Mouse (Mus musculus) T-helper 1 cell (primary cell): ENCODE measurements at regions not wholly inside any gene's neighbourhood (a gene's known extent, or its start where the extent isn't known, plus 50 kb on each side); places are given as distances from the start of the nearest gene placed in this dataset.

Experiments
- in situ Hi-C: fragments of 300-600 bp; cut with MboI, MseI; formaldehyde crosslinking; loops from one replicate; pipeline ENCODE4 v1.15.1; 2025; ENCODE audit warnings: high pct_unique_total_duplicates

DNA sequence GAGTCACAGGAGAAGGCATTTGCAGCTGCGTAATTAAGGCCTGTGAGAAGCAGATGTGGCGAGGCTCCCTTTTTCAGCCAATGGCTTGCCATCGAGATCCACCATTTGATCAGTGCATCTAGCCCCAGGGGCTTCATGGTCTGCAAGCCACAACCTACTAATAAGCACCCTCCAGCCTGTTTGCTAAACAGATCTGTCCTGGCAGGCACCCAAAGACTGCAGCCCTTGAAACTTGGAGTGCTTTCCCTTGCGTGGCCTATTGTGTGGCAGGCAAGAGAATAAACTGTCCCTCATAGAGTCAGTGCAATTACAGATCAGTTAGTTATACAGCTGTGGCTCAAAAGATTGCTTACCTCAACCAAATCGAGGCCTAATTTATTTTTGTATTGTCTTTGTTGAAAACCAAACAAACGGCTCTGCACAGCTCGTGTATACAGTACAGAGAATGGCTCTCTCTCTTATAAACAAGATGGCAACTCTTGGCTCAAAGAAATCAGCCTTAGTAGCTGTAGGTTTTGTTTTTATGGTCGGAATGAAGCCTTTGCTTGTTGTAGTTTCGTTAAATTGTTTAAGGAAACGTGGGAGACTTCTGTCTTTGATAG is 195.9 kb upstream of the Satb2 start:
- in situ Hi-C loops = no loop called here

DNA sequence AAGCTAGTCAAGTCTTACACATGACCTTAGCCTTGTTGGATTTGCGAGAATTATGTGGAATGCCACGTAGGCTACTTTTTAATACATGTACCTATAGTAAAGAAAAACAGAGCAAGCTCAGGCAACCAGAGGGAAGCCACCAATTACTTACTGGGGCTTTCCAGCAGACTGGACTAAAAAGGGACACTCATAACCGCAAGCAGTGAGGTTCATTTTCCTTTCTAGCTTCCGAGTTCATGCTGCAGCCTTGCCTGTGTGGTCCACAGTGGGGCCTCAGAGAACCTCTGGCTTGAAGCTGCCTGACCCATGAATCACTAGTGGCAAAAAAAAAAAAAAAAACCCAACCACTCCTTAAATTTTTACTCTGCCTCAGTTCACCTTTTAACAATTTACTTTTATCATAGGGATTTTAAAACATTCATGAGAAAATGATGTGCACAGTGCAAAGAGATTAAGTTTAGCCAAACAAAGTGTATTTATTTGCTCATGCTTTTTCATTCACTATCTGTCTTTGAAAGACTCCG is 188.6 kb upstream of the 1700066M21Rik start:
- in situ Hi-C loops = no loop called here

DNA sequence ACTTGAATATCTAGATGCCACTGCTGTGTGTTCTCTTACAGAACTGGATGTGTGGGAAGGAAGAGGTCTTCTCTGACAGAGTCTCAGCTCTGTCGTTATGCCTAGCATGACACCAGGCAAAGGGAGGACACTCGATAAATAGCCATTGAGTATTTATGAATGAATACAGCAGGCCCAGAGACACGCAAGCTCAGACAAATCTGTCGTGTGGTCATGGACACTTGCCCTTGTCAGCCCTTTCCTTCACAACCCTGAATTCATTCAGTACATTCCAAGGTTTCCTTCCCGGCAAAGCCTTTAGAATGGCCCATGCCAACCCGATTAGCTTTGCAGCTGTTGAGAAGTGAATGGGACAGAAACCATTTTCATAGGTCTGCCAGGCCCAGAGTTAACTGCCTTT is 176.1 kb upstream of the 1700066M21Rik start:
- in situ Hi-C loops = no loop called here

DNA sequence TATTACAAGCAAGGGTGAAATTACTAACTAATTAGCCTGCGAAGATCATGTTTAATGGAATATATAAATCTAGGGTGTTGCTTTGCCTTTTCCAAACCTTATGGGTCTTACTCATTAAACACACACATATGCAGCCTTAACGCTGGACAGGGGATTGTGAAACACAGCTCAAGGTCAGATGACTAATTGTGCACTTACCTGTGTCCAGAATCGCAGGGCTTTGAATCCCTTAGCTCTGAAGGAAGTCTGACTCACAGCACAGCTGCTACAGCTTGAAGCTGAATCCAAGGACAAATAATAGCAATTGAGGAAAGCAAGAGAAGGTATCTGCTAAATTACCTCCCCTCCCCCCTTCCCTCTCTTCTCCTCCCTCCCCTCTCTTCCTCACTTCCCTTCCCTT is 173.1 kb upstream of the 1700066M21Rik start:
- in situ Hi-C loops = no loop called here

DNA sequence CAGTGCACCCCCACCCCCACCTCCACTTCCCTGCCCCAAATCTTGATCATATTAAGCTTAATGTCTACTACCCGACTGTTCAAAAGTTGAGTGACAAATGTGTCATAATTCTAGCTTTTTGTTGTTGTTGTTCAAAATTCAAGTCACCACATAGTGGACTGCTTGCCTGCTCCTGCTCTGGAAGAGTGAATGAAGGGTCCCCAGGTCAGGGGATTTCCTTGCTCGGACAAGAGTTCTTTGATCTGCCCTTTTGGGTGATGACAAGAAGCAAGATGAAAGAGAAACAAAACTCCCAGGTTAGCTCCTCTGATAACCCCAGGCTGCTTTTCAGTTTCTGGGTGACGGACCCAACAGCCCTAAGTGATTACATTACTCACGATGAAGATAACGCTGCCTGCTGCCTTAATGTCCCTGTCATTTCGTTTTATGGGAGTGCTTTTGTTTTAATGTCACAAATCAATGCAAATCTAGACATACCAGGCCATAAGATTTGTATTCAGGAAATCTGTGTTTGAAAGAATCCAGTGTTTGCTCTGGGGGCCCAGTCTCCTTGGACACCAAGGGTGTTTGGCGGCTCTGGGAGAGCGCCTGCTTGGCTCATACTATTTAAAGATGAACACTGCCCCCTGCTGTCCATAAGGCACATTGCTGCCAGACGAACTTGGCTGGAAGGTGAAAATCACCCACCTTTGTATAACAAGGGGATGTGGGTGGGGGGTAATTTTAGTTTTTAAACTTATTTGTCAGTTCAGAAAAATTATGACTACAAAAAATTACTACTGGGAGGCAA is 172.0 kb upstream of the 1700066M21Rik start:
- in situ Hi-C loops = no loop called here

DNA sequence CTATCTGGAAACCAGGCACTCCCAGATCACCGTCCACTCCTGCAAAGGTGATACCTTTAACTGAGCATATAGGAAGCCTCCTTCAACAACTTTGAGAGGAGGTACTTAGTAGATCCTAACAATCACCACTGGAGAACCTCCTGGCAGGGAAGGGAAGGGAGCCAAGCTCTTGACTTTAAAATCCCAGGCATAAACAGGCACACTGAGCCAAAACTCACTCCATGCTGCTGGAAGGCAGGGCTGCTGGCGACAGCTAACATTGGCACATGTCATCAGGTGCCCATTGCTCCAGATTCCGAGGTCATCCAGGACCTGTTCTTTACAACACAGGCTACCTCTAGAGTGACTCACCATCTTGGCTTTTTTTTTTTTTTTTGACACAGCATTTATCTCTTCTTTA is 170.9 kb upstream of the 1700066M21Rik start:
- in situ Hi-C loops = no loop called here

DNA sequence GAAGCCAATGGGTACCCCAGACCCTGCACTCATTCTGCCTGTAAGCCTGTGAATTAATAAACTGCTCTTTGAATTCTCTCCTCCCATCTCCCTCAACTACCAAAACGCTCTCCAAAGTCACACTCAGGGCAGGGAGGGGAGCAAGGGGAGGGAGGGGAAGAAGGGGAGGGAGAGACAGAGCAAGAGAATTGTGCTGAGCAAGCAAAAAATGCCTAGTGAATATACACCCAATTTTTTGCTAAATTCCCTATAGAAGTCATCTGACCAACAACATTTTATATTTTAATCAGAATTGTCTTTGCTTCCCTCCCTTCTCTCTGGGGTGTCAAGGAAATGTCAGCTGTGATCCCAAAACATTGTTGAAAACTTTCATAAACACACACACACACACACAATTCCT is 170.5 kb upstream of the 1700066M21Rik start:
- in situ Hi-C loops = no loop called here

DNA sequence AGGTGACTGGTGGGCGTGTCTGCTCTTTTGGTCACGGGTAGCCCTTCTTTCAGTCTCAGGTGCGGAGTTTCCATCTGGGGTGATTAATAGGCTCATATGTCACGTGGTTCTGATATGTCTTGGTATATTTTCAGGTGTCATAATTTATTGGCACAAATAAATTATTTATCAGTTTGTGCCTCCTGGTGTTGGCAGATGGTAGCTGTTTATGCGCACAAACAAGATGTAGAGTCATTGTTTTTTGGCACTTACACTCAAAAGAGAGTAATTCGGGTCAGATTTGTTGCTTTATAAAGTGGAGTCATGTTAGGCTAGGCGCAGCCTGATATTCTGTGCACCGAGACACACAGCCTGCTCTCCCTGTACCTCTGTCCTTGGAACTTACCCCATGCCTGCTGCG is 169.0 kb upstream of the 1700066M21Rik start:
- in situ Hi-C loops = no loop called here

DNA sequence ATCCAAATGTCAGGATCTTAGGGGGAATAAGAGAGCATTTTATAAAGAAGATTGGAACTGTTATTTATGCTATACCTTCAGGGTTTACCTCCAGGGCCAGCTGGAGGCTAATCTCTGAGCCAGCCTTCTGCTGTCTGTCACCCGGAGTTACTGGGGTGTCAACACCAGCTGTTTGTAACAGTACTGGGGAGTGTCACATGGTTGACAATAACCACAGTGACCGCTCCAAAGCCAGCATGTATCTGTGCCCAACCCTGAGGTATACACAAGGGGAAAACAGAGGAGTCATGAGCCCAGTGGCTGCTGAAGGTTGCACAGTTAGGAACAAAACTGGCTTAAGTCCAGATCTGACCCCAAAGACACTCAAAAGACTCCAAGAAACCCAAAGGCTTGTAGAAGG is 168.1 kb upstream of the 1700066M21Rik start:
- in situ Hi-C loops = no loop called here

DNA sequence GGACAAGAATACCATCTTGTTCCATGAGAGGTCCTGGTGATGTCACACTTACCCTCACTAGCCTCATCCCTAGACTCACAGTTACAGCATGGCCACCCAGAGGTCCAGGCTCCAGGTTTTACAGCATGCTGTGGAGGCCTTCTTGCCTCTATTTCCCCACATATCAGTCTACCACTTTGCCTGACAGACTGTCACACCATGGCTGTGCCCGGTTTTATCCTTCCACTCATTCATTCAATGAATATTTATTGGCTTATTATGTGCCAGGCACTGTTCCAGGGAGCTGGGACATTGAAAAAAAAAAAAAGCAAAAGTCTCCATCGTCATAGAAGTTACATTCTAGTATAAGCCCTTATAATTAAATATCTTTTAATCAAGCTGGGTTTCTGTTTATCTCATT is 166.4 kb upstream of the 1700066M21Rik start:
- in situ Hi-C loops = loop anchor here (10.0 kb wide), 1 partner anchor 1326 kb away; no protein-coding TSS in a partner anchor

DNA sequence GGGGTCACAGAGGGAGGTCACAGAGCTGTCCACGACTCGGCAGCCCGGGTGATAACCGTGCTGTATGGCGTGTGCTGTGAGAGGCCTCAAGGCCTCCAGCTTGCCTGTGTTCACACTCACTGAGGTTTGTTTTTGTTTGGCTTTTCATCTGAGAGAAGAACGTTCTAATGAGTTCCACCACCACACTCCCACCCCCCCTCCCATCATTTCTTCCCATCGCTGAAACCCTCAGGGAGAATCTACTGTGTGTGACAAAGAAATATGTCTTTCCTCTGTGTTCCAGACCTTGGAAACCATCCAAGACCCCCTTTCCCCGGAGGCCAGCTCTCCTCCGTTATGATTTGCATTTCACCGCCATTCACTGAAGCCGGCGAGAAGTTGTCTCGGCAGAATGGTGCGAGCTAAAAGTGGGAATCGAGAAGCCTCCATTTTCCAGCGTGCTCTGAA is 164.0 kb upstream of the 1700066M21Rik start:
- in situ Hi-C loops = loop anchor here (10.0 kb wide), 1 partner anchor 1329 kb away; no protein-coding TSS in a partner anchor

DNA sequence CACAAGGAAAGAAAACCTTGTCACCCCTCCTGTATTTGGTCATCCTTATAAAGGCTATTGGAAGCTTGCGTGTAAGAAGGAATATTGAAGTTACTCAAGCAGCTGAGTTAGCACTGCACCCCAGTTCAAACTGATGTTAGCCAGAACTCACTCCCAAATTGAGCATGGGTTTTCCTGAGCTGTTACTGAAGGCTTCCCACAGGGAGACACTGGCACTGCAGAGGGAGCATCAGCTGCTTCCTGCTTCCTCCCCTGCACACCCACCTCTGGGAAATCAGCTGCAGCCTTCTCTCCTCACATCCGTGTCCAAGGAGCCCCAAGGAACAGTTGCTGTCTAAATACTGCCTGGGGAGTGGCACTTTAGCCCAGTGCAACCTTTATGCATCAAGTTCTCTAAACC is 163.2 kb upstream of the 1700066M21Rik start:
- in situ Hi-C loops = loop anchor here (10.0 kb wide), 1 partner anchor 1329 kb away; no protein-coding TSS in a partner anchor

DNA sequence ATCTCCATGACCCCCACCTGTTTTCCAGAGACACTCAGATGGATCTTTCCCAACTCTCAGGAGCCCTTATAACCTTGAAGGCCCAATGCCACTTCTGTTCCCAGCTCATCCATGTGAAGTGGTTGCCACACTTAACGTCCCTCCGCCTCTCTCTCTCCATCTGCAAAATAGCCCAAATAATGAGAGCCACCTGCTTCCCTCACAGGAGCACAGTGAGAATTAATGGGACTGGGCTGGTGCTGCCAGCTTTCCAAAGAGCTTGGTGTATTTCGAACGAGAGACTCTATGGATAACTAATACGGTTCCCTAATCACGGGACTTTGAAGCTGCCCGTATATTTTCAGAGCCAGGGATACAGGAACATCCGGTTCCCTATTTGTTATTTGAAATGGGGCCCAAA is 159.8 kb upstream of the 1700066M21Rik start:
- in situ Hi-C loops = loop anchor here (10.0 kb wide), 1 partner anchor 1333 kb away; no protein-coding TSS in a partner anchor

DNA sequence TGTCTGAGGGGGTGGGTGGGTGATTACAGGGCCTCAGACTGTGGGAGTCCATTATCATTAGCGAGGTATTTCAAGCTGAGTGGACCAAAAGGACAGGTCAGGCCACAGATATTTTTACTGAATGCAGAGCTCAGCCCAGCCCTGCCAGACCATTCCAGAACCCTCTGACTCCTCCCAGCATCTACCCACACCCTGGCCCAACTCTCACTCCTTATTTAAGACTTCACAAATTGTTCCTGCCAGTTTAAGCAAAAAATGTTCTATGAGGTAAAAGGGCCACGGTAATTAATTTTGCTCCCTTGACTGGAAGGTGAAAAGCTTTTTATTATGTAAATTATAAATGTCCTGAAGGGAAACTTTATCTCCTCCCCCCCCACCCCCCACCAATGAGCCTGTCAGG is 159.3 kb upstream of the 1700066M21Rik start:
- in situ Hi-C loops = loop anchor here (10.0 kb wide), 1 partner anchor 1333 kb away; no protein-coding TSS in a partner anchor

DNA sequence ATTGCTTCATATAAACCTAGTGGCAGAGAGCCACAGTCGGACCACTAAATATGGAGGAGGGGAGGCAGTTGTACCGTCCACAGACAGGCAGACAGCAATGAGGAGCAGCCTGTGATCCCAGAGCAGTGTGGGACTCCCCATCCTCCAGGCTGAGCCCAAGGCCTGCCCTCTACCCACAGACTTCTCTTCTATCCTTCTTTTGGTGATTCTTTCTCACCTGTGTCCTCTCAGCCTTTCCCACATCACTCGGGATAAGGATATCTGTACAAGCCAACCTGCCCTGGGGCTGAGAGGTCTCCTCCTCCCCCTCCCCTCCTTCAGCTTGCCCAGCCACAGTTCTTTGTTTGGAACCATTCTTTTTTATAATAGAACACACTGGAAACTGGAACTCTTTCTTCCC is 158.8 kb upstream of the 1700066M21Rik start:
- in situ Hi-C loops = loop anchor here (10.0 kb wide), 1 partner anchor 1334 kb away; no protein-coding TSS in a partner anchor

DNA sequence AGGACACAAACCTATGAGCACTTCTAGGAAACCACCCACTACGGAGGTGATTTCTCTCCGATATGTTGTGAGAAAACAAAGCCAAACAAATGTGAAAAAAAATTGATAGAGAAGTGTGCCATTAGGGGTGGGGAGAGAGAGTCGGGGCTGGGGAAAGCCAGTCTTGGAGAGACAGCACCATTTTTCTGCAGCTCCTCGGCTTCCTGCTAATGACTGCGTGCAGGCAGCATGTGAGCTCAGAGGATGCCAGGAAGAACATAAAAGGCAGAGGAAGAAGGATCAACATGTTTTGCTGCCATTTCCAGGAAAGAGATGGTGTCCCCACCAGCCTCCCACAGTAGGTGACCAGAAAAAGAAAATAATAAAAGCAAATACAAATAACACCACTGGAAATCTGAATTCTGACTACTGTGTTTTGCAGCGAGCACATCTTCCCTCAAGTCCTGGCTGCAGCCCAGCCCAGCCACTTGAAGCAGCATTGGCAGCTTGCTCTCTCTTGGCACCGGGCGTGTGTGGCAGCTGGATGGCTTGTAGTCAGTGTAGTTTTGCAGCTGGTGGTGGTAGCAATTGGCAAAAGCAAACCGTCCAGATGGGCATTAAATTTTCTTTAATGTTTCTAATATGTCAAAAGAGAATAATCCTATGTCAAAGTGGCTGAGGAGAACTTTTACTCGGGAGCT is 152.9 kb upstream of the 1700066M21Rik start:
- in situ Hi-C loops = no loop called here

DNA sequence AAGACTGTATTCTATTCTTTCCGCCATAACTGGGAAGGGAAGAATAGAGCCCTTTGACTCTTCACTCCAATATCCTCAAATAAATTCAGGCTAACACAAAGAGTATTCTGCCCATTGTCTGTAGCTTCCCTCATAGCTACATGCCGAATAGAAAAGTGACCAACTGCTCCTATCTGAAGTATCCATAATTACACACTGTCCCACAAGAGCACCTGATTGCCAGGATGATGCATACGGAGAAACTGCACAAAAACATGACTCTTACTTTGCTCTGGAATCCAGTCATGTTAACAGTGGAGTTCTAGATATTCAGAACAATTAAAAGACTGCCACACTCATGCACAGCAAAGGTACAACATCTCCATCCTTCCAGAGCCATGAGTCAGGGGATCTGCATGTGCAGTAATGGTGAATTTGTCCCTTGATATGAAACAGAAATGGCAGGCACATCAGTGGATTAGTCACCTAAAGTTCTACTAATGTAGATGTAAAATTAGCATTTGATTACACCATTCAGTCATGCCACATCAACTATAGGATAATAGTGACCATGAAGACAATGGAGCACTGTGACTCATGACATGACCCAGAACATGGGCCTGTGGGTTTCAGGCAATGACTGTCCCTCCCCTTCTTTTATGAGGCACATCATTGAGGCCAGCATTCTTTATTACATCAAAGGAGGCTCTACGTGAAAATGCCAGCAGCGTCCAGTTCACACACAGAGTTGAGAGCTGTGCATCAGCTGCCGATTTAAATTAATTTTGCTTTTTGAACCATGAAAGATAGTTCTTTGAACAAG is 133.6 kb upstream of the 1700066M21Rik start:
- in situ Hi-C loops = no loop called here

DNA sequence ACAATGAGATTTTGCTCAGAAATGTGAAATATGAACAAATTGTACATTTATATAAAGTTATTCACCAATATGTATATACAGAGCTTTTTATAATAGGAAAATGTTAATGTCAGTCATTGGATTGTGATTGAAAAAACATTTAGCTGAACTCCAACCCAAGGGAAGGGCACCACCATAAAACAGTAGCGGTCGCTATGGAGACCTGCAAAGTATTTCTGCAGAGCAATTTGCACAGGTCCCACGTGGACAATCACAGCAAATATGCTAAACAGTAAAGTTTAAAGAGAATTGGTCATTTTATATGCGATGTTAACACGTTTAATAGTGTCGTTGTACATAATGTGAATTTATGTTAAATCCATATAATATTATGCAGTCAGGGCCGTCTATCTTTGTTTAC is 117.8 kb upstream of the 1700066M21Rik start:
- in situ Hi-C loops = no loop called here

DNA sequence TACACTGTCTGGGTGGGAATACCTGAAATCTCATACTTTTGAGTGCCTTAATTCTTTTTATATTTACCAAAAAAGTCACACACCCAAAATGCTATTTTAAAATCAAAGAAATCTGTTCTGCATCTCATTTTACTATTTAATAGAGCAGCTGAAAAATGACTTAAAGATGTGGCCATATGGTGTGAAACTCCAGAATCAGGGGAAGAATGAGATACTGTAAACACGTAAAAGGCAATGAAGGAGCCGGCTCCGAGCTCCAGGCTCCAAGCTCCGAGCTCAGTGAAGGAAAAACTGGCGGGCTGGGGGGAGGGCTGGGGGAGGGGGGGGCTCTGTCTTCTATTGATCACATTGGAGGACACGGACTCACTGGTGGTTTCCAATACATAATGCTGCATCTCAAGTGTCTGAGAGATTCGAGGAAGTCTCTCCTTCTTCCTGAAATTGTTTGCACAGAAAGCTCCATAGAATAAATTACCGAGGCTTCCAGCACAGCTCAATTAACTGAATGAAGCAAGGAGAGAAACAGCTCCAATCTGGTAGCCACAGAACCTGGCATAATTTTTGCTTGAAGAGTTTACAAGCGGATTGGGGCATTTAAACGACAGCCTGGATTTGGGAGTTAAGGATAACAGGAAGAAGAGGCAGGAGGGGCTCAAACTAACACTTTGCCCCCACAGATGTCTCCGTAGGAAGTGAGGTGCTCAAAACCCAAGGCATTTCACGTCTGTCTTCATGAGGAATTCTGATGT is 112.2 kb upstream of the 1700066M21Rik start:
- in situ Hi-C loops = no loop called here

DNA sequence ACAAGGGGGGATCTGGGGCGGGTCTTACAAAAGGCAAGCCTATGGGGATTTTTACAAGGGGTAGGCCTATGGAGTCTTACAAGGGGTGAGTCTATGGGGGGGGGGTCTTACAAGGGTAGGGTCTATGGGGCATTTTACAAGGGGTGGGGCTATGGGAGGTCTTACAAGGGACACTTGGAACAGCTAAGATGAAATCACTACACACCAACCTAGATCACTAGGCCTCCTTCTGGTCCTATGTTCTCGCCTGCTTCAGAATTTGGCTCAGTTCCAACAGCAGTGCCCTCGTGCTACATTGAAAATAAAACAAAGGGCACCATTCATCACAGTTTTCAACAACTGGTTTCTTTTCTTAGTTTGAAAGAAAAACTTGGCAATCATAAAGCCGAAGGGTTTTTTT is 110.7 kb upstream of the 1700066M21Rik start:
- in situ Hi-C loops = no loop called here

DNA sequence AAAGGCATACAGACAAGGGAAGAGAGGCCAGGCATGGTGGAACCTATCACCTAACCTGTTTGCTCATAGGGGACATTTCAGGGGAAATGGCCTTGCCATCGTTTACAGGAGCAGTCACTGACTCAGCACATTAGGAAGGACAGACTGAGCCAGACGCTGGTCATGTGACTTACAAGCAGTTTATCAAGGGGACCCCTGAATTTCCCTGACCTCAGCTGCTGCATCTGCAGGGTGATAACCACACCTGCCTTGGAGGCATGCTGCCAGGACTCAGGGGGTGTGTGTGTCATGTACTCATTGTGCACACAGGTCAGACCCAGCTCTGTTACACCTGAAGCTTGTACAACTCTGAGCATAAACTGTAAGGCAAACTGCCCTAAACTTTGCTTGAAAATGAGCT is 109.6 kb upstream of the 1700066M21Rik start:
- in situ Hi-C loops = no loop called here
